Mouse (Mus musculus) lung, embryonic 15.5 days (tissue): ENCODE data around the gene Suco. TPM values are rescaled to one million over a fixed set of nuclear protein-coding genes. Genes with fewer than 3 reads are reported as not detected.

Source experiments
- ATAC-seq: fragments of 200-750 bp; cut with Nextera tagmentation; 2 replicates; pipeline ENCODE4 v1.8.0; 2017; ENCODE audit warnings: moderate number of reproducible peaks, borderline replicate concordance; ENCODE audit not compliant: low FRiP score, low TSS enrichment; ENCODE audit errors: extremely low read depth
- H3K27ac ChIP-seq: fragments of 300-500 bp; sonication (generic); 2 replicates; pipeline ENCODE4 v1.5.1; 2015; ENCODE audit warnings: moderate library complexity, mild to moderate bottlenecking, inconsistent platforms
- H3K27me3 ChIP-seq: fragments of 300-500 bp; sonication (generic); 2 replicates; pipeline ENCODE4 v1.6.1; 2015; ENCODE audit warnings: inconsistent platforms
- H3K36me3 ChIP-seq: fragments of 300-500 bp; sonication (generic); 2 replicates; pipeline ENCODE4 v1.6.1; 2015; ENCODE audit warnings: inconsistent platforms
- H3K4me1 ChIP-seq: fragments of 300-500 bp; sonication (generic); 2 replicates; pipeline ENCODE4 v1.6.1; 2015; ENCODE audit warnings: inconsistent platforms
- H3K4me2 ChIP-seq: fragments of 300-500 bp; sonication (generic); 2 replicates; pipeline ENCODE4 v1.6.1; 2015; ENCODE audit warnings: inconsistent platforms, mild to moderate bottlenecking, moderate library complexity
- H3K4me3 ChIP-seq: fragments of 300-500 bp; sonication (generic); 2 replicates; pipeline ENCODE4 v1.5.1; 2015; ENCODE audit warnings: mild to moderate bottlenecking, inconsistent platforms
- H3K9ac ChIP-seq: fragments of 300-500 bp; sonication (generic); 2 replicates; pipeline ENCODE4 v1.6.1; 2015; ENCODE audit warnings: inconsistent platforms
- H3K9me3 ChIP-seq: fragments of 300-500 bp; sonication (generic); 2 replicates; pipeline ENCODE4 v1.6.1; 2016; ENCODE audit warnings: inconsistent platforms
- WGBS: fragments of 180-500 bp; shearing (Covaris S2); methylation state at CpG from one replicate; pipeline ENCODE4 v1.1.7; 2015; 5-methylcytosine and 5-hydroxymethylcytosine counted together
- polyA plus RNA-seq: library from polyadenylated mRNA; unstranded; fragments of >200 nt; fragmentation: Nextera tagmentation; extraction: Ambion mirVana; gene quantifications from 2 replicates; pipeline ENCODE4 v1.2.1, GENCODE M21; 2015

Gene Suco
- polyA plus RNA-seq, 1 experiment from 2014 or later, result 18.8 TPM

- no peaks in the 10 kb centered on the region for H3K27me3 ChIP-seq
- ATAC-seq, result no peak
- no peak overlapping the region for H3K4me3 ChIP-seq
- 87% methylated on average over 12 of the region's 12 CpGs for WGBS
- H3K9ac ChIP-seq, result no peak overlapping the region
- H3K9me3 ChIP-seq, result no peaks in the 10 kb centered on the region
- H3K36me3 ChIP-seq, result no peaks in the 10 kb centered on the region
- no peak overlapping the region for H3K27ac ChIP-seq
- H3K4me1 ChIP-seq, result no peaks in the 10 kb centered on the region
- H3K4me2 ChIP-seq, result no peak overlapping the region
Observed at GRCm38 (mm10) chr1:161887679-161888260, 11.3 kb upstream of the Suco start.

DNA sequence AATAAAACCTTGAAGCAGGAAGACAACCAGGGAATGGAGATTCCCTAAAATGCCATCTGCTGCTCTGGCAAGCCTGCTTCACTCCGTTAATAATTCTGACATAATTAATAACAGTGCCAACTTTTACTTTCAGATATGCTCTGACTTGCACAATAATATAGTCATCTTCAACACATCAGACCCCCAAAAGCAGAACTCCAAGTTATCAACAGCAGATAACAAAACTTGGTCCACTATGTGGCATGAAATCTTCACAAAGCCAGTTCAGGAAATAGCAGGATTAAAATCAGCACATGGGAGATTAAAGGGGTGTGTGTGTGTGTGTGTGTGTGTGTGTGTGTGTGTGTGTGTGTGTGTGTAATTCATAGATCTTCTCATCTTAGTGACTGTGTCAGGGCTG is 9.3 kb upstream of the Suco start:
- ATAC-seq, result no peak
- Histone ChIP-seq H3K9me3 (no peaks in the 10 kb centered on the region), H3K4me1 (no peaks in the 10 kb centered on the region), H3K4me3 (no peak overlapping the region), H3K27me3 (no peaks in the 10 kb centered on the region), H3K4me2 (no peak overlapping the region), H3K27ac (no peak overlapping the region), H3K9ac (no peak overlapping the region), H3K36me3 (no peaks in the 10 kb centered on the region)
- 64% methylated on average over 1 of the region's 1 CpGs for WGBS

- WGBS, result 17% methylated on average over 5 of the region's 5 CpGs
- no peak for ATAC-seq
- Histone ChIP-seq H3K4me2 (peak overlapping the region; percentile 62), H3K9me3 (no peaks in the 10 kb centered on the region), H3K4me1 (peaks cover 25% of the 10 kb centered on the region), H3K27me3 (no peaks in the 10 kb centered on the region), H3K4me3 (peak overlapping the region; percentile 67), H3K9ac (peak overlapping the region; percentile 36), H3K36me3 (no peaks in the 10 kb centered on the region), H3K27ac (peak overlapping the region; percentile 65)
Observed at GRCm38 (mm10) chr1:161877580-161878142, 1.2 kb upstream of the Suco start.

DNA sequence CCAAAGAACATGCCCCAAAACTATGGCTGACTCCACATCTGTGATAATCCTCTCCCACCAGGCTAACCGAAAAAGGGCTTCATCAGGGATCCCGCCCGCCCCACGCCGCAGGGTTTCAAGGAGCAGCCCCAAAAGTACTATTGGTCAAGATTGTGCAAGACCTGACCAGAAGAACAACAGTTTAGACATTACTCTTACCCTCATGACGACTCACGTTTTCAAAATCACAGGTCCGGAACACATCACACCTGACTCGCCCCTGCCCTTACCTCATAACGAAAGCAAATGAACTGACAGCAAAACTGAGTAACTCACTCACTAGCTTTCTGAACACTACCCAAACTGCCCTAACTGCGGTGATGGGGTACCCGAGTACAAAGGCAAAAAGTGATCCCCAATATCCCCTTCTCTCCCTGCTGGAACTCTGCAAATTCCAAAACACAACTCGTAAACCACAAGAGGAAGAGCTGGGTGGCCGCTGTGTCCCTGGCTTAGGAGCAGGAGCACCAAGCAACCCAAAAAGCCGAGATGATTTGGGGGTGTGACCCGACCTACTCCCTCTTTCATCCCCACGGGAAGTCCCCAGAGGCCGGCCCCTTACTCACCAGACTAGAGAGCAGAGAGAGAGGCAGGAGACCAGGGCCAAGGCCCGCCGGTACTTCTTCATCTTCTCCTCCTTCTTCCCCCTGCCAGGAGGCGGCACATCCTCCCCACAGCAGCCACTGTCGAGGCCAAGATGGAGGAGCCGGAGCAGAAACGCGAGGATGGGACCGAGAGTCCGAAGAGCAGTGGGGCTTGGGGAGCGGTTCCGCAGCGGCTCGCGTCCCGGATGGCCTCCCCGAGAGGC is 553 bp downstream of the Suco start:
- H3K4me2 ChIP-seq, result peak overlapping the region; percentile 76
- H3K27ac ChIP-seq, result peak overlapping the region; percentile 98
- H3K27me3 ChIP-seq, result no peaks in the 10 kb centered on the region
- H3K36me3 ChIP-seq, result no peaks in the 10 kb centered on the region
- H3K9me3 ChIP-seq, result no peaks in the 10 kb centered on the region
- ATAC-seq, result peak; percentile 45; the same call in 1 of the 2 replicates
- H3K4me1 ChIP-seq, result peaks cover 25% of the 10 kb centered on the region
- H3K4me3 ChIP-seq, result peak overlapping the region; percentile 67
- peak overlapping the region; percentile 79 for H3K9ac ChIP-seq
- 0% methylated on average over 34 of the region's 34 CpGs for WGBS

- Histone ChIP-seq H3K27ac (no peak overlapping the region), H3K4me2 (no peak overlapping the region), H3K9me3 (no peaks in the 10 kb centered on the region), H3K9ac (no peak overlapping the region), H3K27me3 (no peaks in the 10 kb centered on the region), H3K4me3 (no peak overlapping the region), H3K36me3 (no peaks in the 10 kb centered on the region), H3K4me1 (peaks cover 6% of the 10 kb centered on the region; the same call in 1 of the 2 replicates)
- 60% methylated on average over 1 of the region's 1 CpGs for WGBS
- no peak for ATAC-seq
Observed at GRCm38 (mm10) chr1:161869422-161869821, 7.1 kb downstream of the Suco start.

DNA sequence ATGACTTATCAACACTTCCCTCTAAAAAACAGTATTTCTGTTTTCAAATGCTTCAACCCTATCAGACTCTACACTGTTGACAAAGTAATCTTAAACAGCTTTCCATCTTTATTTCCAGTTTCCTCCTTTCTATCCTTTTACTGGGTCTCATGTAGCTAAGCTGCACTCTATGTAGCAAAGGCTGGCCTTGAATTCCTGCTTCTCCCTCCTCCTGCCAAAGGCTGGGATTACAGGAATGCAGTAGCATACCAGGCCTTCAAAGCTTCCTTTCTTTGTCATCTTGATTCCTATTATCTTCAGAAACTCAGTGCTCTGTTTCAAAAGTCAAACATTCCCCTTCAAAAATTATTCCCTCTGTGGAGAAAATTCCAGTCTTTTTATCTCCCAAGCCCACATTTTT is 8.1 kb downstream of the Suco start:
- ATAC-seq, result no peak
- Histone ChIP-seq H3K4me3 (no peak overlapping the region), H3K9ac (no peak overlapping the region), H3K4me1 (no peaks in the 10 kb centered on the region), H3K4me2 (no peak overlapping the region), H3K27ac (no peak overlapping the region), H3K36me3 (no peaks in the 10 kb centered on the region), H3K9me3 (no peaks in the 10 kb centered on the region), H3K27me3 (no peaks in the 10 kb centered on the region)

DNA sequence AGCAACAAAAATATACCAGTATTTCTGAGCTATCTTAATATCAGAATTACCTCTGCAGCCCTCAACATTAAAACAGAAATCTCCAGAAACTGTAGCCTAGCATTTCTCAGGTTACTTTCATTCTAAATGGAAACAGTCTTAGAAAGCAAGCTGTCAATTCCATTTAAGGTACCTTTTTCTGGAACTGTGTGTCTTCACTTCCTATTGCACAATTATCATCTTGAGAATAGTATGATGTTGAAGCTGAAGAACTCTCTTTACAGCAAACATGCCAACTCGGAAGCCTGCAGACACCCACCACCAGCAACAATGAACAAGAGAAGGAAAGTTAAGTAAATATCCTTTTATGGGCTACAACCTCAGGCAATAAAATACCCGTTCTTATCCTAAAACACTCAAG is 12.7 kb downstream of the Suco start:
- H3K9ac ChIP-seq, result no peak overlapping the region
- no peak overlapping the region for H3K4me3 ChIP-seq
- H3K27me3 ChIP-seq, result no peaks in the 10 kb centered on the region
- no peak overlapping the region for H3K4me2 ChIP-seq
- no peak for ATAC-seq
- no peaks in the 10 kb centered on the region for H3K9me3 ChIP-seq
- no peak overlapping the region for H3K27ac ChIP-seq
- 49% methylated on average over 2 of the region's 2 CpGs for WGBS
- no peaks in the 10 kb centered on the region for H3K36me3 ChIP-seq
- no peaks in the 10 kb centered on the region for H3K4me1 ChIP-seq

DNA sequence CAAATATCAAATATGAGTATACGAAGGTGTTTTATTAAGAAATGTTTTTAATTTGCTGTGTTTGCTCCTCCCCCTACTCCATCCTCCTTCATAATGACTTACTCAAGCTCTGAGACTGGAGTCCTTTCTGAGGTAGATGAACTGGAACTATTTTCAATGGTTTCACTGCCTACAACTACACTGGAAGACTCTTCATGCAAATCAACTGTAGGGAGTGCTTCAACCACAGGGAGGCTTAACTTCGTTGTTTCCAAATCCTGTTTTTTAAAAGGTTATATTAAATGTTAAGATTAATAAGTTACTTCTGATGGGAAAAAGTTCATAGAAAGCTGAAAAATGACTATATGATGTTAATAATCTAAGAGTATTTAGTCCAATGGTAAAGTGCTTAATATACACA is 17.2 kb downstream of the Suco start:
- no peaks in the 10 kb centered on the region for H3K9me3 ChIP-seq
- no peak overlapping the region for H3K4me2 ChIP-seq
- H3K4me3 ChIP-seq, result no peak overlapping the region
- H3K27ac ChIP-seq, result no peak overlapping the region
- no peaks in the 10 kb centered on the region for H3K27me3 ChIP-seq
- no peak overlapping the region for H3K9ac ChIP-seq
- peaks cover 13% of the 10 kb centered on the region for H3K36me3 ChIP-seq
- H3K4me1 ChIP-seq, result no peaks in the 10 kb centered on the region
- ATAC-seq, result no peak
- 93% methylated on average over 2 of the region's 2 CpGs for WGBS

- no peaks in the 10 kb centered on the region for H3K9me3 ChIP-seq
- ATAC-seq, result no peak
- H3K4me3 ChIP-seq, result no peak overlapping the region
- H3K4me1 ChIP-seq, result no peaks in the 10 kb centered on the region
- no peak overlapping the region for H3K4me2 ChIP-seq
- no peaks in the 10 kb centered on the region for H3K27me3 ChIP-seq
- WGBS, result 93% methylated on average over 2 of the region's 2 CpGs
- H3K9ac ChIP-seq, result no peak overlapping the region
- H3K36me3 ChIP-seq, result peaks cover 12% of the 10 kb centered on the region
- H3K27ac ChIP-seq, result no peak overlapping the region
Observed at GRCm38 (mm10) chr1:161826677-161827076, 49.8 kb downstream of the Suco start.

DNA sequence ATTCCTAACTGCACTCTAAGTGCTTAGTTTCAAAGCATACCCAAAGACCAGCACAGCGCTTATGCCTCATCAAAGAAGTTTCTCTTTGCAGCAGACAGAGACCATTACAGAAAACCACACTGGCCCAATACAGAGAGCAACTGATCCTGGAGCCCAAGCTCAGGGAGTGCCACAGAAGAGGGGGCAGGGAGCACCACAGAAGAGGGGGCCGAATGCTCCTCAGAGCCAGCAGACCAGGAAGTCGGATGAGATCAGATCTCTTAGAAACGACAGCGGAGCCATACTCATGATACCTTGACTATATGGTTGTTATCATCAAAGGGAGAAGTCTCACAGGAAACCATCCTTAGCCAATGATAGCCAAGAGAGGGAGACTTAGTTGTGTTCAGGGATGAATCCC is 67.1 kb downstream of the Suco start:
- Histone ChIP-seq H3K4me3 (no peak overlapping the region), H3K9me3 (no peaks in the 10 kb centered on the region), H3K9ac (no peak overlapping the region), H3K4me2 (no peak overlapping the region), H3K36me3 (no peaks in the 10 kb centered on the region), H3K4me1 (no peaks in the 10 kb centered on the region), H3K27ac (no peak overlapping the region), H3K27me3 (no peaks in the 10 kb centered on the region)
- no peak for ATAC-seq
- 83% methylated on average over 5 of the region's 5 CpGs for WGBS

GRCm38 (mm10) chr1:161808980-161809379 is 67.5 kb downstream of the Suco start:
- Histone ChIP-seq H3K36me3 (no peaks in the 10 kb centered on the region), H3K4me2 (no peak overlapping the region), H3K4me3 (no peak overlapping the region), H3K27ac (no peak overlapping the region), H3K9me3 (no peaks in the 10 kb centered on the region), H3K27me3 (no peaks in the 10 kb centered on the region), H3K9ac (no peak overlapping the region), H3K4me1 (no peaks in the 10 kb centered on the region)
- ATAC-seq, result no peak
- WGBS, result 46% methylated on average over 6 of the region's 6 CpGs

DNA sequence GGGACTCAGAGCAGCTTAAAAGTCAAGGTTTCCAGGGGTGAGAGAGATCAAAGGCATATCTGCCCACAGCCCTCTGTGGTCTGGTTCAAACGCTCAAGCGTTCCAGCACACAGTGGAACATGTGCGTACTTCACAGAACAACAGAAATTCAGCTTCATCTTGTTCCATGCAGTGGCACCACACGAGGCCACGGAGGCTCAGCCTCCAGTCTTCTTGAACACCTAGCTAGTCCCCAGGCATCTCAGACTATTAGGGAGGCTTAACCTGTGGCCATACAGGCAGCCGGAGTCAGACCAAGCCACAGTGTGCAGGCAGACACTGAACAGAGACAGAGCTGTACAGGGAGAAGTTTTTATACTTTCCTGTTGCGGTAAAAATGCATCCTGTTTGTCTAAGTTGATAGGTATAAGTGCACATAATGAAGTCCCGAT is 71.9 kb downstream of the Suco start:
- Histone ChIP-seq H3K27ac (no peak overlapping the region), H3K27me3 (no peaks in the 10 kb centered on the region), H3K4me3 (no peak overlapping the region), H3K4me1 (no peaks in the 10 kb centered on the region), H3K36me3 (no peaks in the 10 kb centered on the region), H3K9me3 (no peaks in the 10 kb centered on the region), H3K4me2 (no peak overlapping the region), H3K9ac (no peak overlapping the region)
- 82% methylated on average over 8 of the region's 8 CpGs for WGBS
- no peak for ATAC-seq
